Mouse (Mus musculus): ENCODE measurements around the gene Rnf26. TPM values are rescaled to one million over a fixed set of nuclear protein-coding genes. Genes with fewer than 3 reads are reported as not detected.
A peak's percentile ranks its signal among the peaks of the same experiment; 100 is the strongest.

Rnf26 gene
- total RNA-seq, 2 experiments from 2014 or later = 32.7 to 33.1 TPM

GRCm38 (mm10) chr9:44072599-44072915 lies 40.8 kb downstream of the Rnf26 start:
- Histone ChIP-seq H3K4me3 (peak overlapping the region; percentile 23; the same call in 1 of the 2 replicates), H3K27ac (peak overlapping the region; percentile 88)
- intact Hi-C loops (cut with DNase I) = no loop called here
- DNase-seq (ENCODE audit: extremely low spot score in 1 of 2, low spot score in 2 of 2) = peak in 1 of 2 experiments; percentile 18
- TF ChIP-seq CTCF (IDR thresholded peaks at IDR 0.05) = no peak

- no peak for TF ChIP-seq CTCF (IDR thresholded peaks at IDR 0.05)
- Histone ChIP-seq H3K4me3 (peak overlapping the region; percentile 11; the same call in 1 of the 2 replicates), H3K27ac (peak overlapping the region; percentile 88)
- peak in 1 of 2 experiments; percentile 34 for DNase-seq (ENCODE audit: extremely low spot score in 1 of 2, low spot score in 2 of 2)
- intact Hi-C loops (cut with DNase I) = no loop called here
These were observed 41.3 kb downstream of the Rnf26 start for GRCm38 (mm10) chr9:44071914-44072598.

GRCm38 (mm10) chr9:44070844-44071231 lies 42.5 kb downstream of the Rnf26 start:
- DNase-seq (ENCODE audit: extremely low spot score in 1 of 2, low spot score in 2 of 2) = peak in 1 of 2 experiments; percentile 9

GRCm38 (mm10) chr9:44070113-44070843 lies 43.0 kb downstream of the Rnf26 start:
- no peak for TF ChIP-seq CTCF (IDR thresholded peaks at IDR 0.05)
- DNase-seq (ENCODE audit: extremely low spot score in 1 of 2, low spot score in 2 of 2) = no peak
- intact Hi-C loops (cut with DNase I) = no loop called here
- Histone ChIP-seq H3K4me3 (no peak overlapping the region), H3K27ac (no peak overlapping the region; the same call in 1 of the 2 replicates)

More at GRCm38 (mm10) chr9:44070844-44071231, 42.5 kb downstream of the Rnf26 start:
- intact Hi-C loops (cut with DNase I) = no loop called here
- H3K4me3 ChIP-seq = no peak overlapping the region
- no peak for TF ChIP-seq CTCF (IDR thresholded peaks at IDR 0.05)
- H3K27ac ChIP-seq = peak overlapping the region; percentile 11; the same call in 1 of the 2 replicates

- intact Hi-C loops (cut with DNase I) = loop anchor here (5.0 kb wide), 2 partner anchors 38 to 82 kb away; partner anchors contain the start of gene C1qtnf5
- no peak for DNase-seq (ENCODE audit: extremely low spot score in 1 of 2, low spot score in 2 of 2)
- Histone ChIP-seq H3K27ac (no peak overlapping the region), H3K4me3 (no peak overlapping the region)
- no peak for TF ChIP-seq CTCF (IDR thresholded peaks at IDR 0.05)
These were observed 44.1 kb downstream of the Rnf26 start for GRCm38 (mm10) chr9:44069252-44069651.

GRCm38 (mm10) chr9:44067960-44068330 lies 45.4 kb downstream of the Rnf26 start:
- intact Hi-C loops (cut with DNase I) = loop anchor here (2.0 to 5.0 kb wide), 4 partner anchors 19 to 81 kb away; partner anchors contain the start of genes C1qtnf5 and Thy1
- no peak overlapping the region for H3K27ac ChIP-seq
- H3K4me3 ChIP-seq = no peak overlapping the region
- TF ChIP-seq CTCF (IDR thresholded peaks at IDR 0.05) = no peak
- DNase-seq (ENCODE audit: extremely low spot score in 1 of 2, low spot score in 2 of 2) = peak in 1 of 2 experiments; percentile 9

GRCm38 (mm10) chr9:44067241-44067959 lies 45.9 kb downstream of the Rnf26 start:
- peak overlapping the region; percentile 62 for H3K4me3 ChIP-seq
- intact Hi-C loops (cut with DNase I) = loop anchor here (2.0 to 5.0 kb wide), 4 partner anchors 19 to 80 kb away; partner anchors contain the start of genes C1qtnf5 and Thy1
- peak overlapping the region; percentile 91 for H3K27ac ChIP-seq
- TF ChIP-seq CTCF (IDR thresholded peaks at IDR 0.05) = no peak
- DNase-seq (ENCODE audit: extremely low spot score in 1 of 2, low spot score in 2 of 2) = no peak

- H3K27ac ChIP-seq = peak within 1 kb of the TSS; percentile 91
- peak; percentile 99 to 100 for DNase-seq (ENCODE audit: extremely low spot score in 1 of 2, low spot score in 2 of 2)
- intact Hi-C loops (cut with DNase I) = loop anchor here (2.0 to 5.0 kb wide), 4 partner anchors 20 to 80 kb away; partner anchors contain the start of genes C1qtnf5 and Thy1
- TF ChIP-seq CTCF (IDR thresholded peaks at IDR 0.05) = peak; percentile 99
- peak within 1 kb of the TSS; percentile 62 for H3K4me3 ChIP-seq
These were observed 46.5 kb downstream of the Rnf26 start, which contains the start of gene Usp2 for GRCm38 (mm10) chr9:44066785-44067225. Gene Usp2, plus strand, starts transcription at chr9:44067021.

GRCm38 (mm10) chr9:44065177-44065576 lies 48.1 kb downstream of the Rnf26 start:
- TF ChIP-seq CTCF (IDR thresholded peaks at IDR 0.05) = peak; percentile 18; the same call in 1 of the 2 replicates
- no peak for DNase-seq (ENCODE audit: extremely low spot score in 1 of 2, low spot score in 2 of 2)
- Histone ChIP-seq H3K27ac (no peak overlapping the region), H3K4me3 (no peak overlapping the region)
- intact Hi-C loops (cut with DNase I) = loop anchor here (5.0 kb wide), 2 partner anchors 42 to 78 kb away; partner anchors contain the start of gene C1qtnf5

GRCm38 (mm10) chr9:44058606-44059005 lies 54.7 kb downstream of the Rnf26 start:
- intact Hi-C loops (cut with DNase I) = no loop called here
- TF ChIP-seq CTCF (IDR thresholded peaks at IDR 0.05) = no peak
- Histone ChIP-seq H3K27ac (no peak overlapping the region), H3K4me3 (no peak overlapping the region)
- DNase-seq (ENCODE audit: extremely low spot score in 1 of 2, low spot score in 2 of 2) = no peak

- Histone ChIP-seq H3K4me3 (no peak overlapping the region), H3K27ac (no peak overlapping the region)
- DNase-seq (ENCODE audit: extremely low spot score in 1 of 2, low spot score in 2 of 2) = no peak
- intact Hi-C loops (cut with DNase I) = no loop called here
- no peak for TF ChIP-seq CTCF (IDR thresholded peaks at IDR 0.05)
These were observed 59.4 kb downstream of the Rnf26 start for GRCm38 (mm10) chr9:44053936-44054335.

All from left cerebral cortex, adult 2 months (tissue).